Mouse (Mus musculus): ENCODE data around the gene Cdk5r1. TPM values are rescaled to one million over a fixed set of nuclear protein-coding genes. Genes with fewer than 3 reads are reported as not detected.

The Cdk5r1 gene
- total and polyA plus RNA-seq, 3 experiments, result 2.8 to 23.3 (median 3.5) TPM

DNA sequence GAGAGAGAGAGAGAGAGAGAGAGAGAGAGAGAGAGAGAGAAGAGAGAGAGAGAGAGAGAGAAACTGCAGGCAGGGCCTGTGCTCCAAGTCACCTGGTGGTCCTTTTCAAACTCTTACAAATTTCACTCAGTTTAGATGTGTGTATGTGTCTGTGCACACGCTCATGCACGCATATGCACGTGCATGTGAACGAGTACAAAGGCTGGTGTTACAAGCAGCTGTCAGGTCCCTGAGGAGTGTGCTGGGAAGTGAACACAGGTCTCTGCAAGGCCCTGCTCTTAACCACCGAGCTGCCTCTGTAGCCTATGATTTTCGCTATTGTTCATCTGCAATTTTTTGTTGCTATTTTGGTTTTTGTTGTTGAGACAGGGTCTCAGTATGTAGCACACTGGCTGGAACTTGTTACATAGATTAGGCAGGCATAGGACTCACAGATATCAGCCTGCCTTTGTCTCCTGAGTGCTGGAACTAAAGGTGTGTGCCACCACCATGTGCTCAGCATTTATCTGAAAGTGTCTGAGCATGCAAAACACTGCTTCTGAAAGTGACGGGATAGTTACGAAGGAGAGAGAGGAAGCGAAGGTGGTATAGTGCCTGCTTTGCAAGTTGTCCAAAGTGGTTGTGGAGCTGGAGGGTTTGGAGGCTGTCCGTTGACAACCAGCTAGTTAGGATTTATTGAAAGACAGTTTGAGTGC, 20.5 kb downstream of the Cdk5r1 start:
- Histone ChIP-seq H3K27ac (ENCODE audit: insufficient read depth, low read depth) (peak overlapping the region; percentile 72), H3K4me2 (ENCODE audit: insufficient read depth, low read depth, poor library complexity, severe bottlenecking) (peak overlapping the region; percentile 32), H3K27me3 (replicated peaks) (no peaks in the 10 kb centered on the region), H3K36me3 (replicated peaks in 1 of 2; ENCODE audit: control insufficient read depth in 1 of 2, insufficient read depth in 1 of 2, low read length in 1 of 2) (no peaks in the 10 kb centered on the region), H3K9ac (ENCODE audit: insufficient read depth, low read depth) (no peak overlapping the region), H3K9me3 (replicated peaks; ENCODE audit: low read length) (peaks cover 2% of the 10 kb centered on the region), H3K4me1 (ENCODE audit: control insufficient read depth in 1 of 2, insufficient read depth in 2 of 2) (peaks cover 44 to 68% of the 10 kb centered on the region in 2 experiments), H3K79me2 (replicated peaks; ENCODE audit: control insufficient read depth, extremely low read depth, insufficient read depth, poor library complexity, severe bottlenecking) (no peaks in the 10 kb centered on the region), H3K4me3 (replicated peaks in 1 of 3; ENCODE audit: low read depth in 2 of 3, low read length in 2 of 3, poor library complexity in 1 of 3) (peak overlapping the region in 1 of 3 experiments; percentile 34)
- DNase-seq (ENCODE audit: extremely low read depth), result peak; percentile 49
- TF ChIP-seq TCF12 (IDR thresholded peaks at IDR 0.05; ENCODE audit: low read depth, low read length), result peak; percentile 69; the same call in 1 of the 2 replicates
- TF ChIP-seq POLR2A (IDR thresholded peaks at IDR 0.05; ENCODE audit: low read depth, low read length), result no peak; the same call in 1 of the 2 replicates
- TF ChIP-seq CTCF (conservative IDR thresholded peaks at IDR 0.05 in 1 of 2, IDR thresholded peaks at IDR 0.05 in 1 of 2; ENCODE audit: low read depth in 2 of 2, low read length in 2 of 2), result no peak
- TF ChIP-seq GABPA (IDR thresholded peaks at IDR 0.05; ENCODE audit: insufficient replicate concordance, low read depth, low read length), result no peak
- TF ChIP-seq PAX5 (IDR thresholded peaks at IDR 0.05; ENCODE audit: low read length), result no peak
- no peak for TF ChIP-seq CHD2 (IDR thresholded peaks at IDR 0.05; ENCODE audit: low read length)
- TF ChIP-seq JUN (IDR thresholded peaks at IDR 0.05; ENCODE audit: insufficient read depth, low read depth, low read length), result no peak
- peak; percentile 89 for TF ChIP-seq MAX (IDR thresholded peaks at IDR 0.05; ENCODE audit: low read length)
- TF ChIP-seq RCOR1 (conservative IDR thresholded peaks at IDR 0.05; ENCODE audit: low read depth, low read length), result 0 out of 2 replicates have a peak, but pooled peaks have one; percentile 9
- TF ChIP-seq MEF2A (IDR thresholded peaks at IDR 0.05; ENCODE audit: borderline replicate concordance, low read depth, low read length), result peak; percentile 57; the same call in 1 of the 2 replicates
- TF ChIP-seq SIN3A (IDR thresholded peaks at IDR 0.05; ENCODE audit: low read length), result peak; percentile 34; the same call in 1 of the 2 replicates
- no peak for TF ChIP-seq CHD1 (IDR thresholded peaks at IDR 0.05; ENCODE audit: low read depth, low read length)
- peak; percentile 30; the same call in 1 of the 2 replicates for TF ChIP-seq NELFE (IDR thresholded peaks at IDR 0.05; ENCODE audit: low read depth, low read length)
- peak; percentile 98 for TF ChIP-seq BHLHE40 (IDR thresholded peaks at IDR 0.05; ENCODE audit: low read depth, low read length)
- peak; percentile 11; the same call in 1 of the 2 replicates for TF ChIP-seq IRF4 (IDR thresholded peaks at IDR 0.05; ENCODE audit: low read depth, low read length)
- TF ChIP-seq MYC (IDR thresholded peaks at IDR 0.05; ENCODE audit: low read depth, low read length), result peak; percentile 93
- TF ChIP-seq ZKSCAN1 (IDR thresholded peaks at IDR 0.05; ENCODE audit: borderline replicate concordance, low read depth, low read length), result no peak
- no peak for TF ChIP-seq TBP (conservative IDR thresholded peaks at IDR 0.05; ENCODE audit: low read depth, low read length)
- TF ChIP-seq NRF1 (IDR thresholded peaks at IDR 0.05; ENCODE audit: low read depth, low read length), result no peak
- TF ChIP-seq MAFK (IDR thresholded peaks at IDR 0.05; ENCODE audit: insufficient replicate concordance, low read length), result peak; percentile 55; the same call in 1 of the 2 replicates
- TF ChIP-seq SMC3 (IDR thresholded peaks at IDR 0.05; ENCODE audit: low read depth, low read length), result 0 out of 2 replicates have a peak, but pooled peaks have one; percentile 3
- no peak for TF ChIP-seq MAZ (IDR thresholded peaks at IDR 0.05; ENCODE audit: low read depth, low read length)
- peak; percentile 17; the same call in 1 of the 2 replicates for TF ChIP-seq ZMIZ1 (IDR thresholded peaks at IDR 0.05; ENCODE audit: low read depth, low read length)
- TF ChIP-seq EP300 (IDR thresholded peaks at IDR 0.05; ENCODE audit: low read length), result 0 out of 2 replicates have a peak, but pooled peaks have one; percentile 26
- TF ChIP-seq POLR2AphosphoS2 (IDR thresholded peaks at IDR 0.05; ENCODE audit: low read depth, low read length), result no peak
- TF ChIP-seq ZNF384 (IDR thresholded peaks at IDR 0.05; ENCODE audit: low read depth, low read length), result no peak; the same call in 1 of the 2 replicates
- no peak for TF ChIP-seq E2F4 (IDR thresholded peaks at IDR 0.05; ENCODE audit: insufficient replicate concordance, low read depth, low read length)
- no peak for TF ChIP-seq ELF1 (IDR thresholded peaks at IDR 0.05; ENCODE audit: low read depth, low read length)
- no peak for TF ChIP-seq USF1 (IDR thresholded peaks at IDR 0.05; ENCODE audit: low read depth, low read length)
- peak; percentile 78 for TF ChIP-seq ETS1 (conservative IDR thresholded peaks at IDR 0.05; ENCODE audit: low read depth, low read length)
- TF ChIP-seq MXI1 (IDR thresholded peaks at IDR 0.05; ENCODE audit: low read depth, low read length), result peak; percentile 78
- TF ChIP-seq USF2 (conservative IDR thresholded peaks at IDR 0.05; ENCODE audit: low read depth, low read length), result no peak
- dilution Hi-C loops (cut with MboI; ENCODE audit: extremely low pct_ligation_motif_present, extremely low pct_unique_long_range_greater_than_20kb, low sequenced_read_pairs) (no loop called here), in situ Hi-C loops (cut with MboI; ENCODE audit: low pct_ligation_motif_present, low pct_unique_long_range_greater_than_20kb, low sequenced_read_pairs) (no loop called here)
